9 mouse cellular contexts compared by ENCODE assay signal in genomic region chr2:132292083-132292482, GRCm38 (mm10). TPM values are rescaled to one million over a fixed set of nuclear protein-coding genes. Genes with fewer than 3 reads are reported as not detected.
A peak's percentile ranks its signal among the peaks of the same experiment; 100 is the strongest.
DNase-seq lines count a peak whose midpoint lies in the region; ATAC-seq lines count a peak whose summit lies in the region.
"Had no signal": no experiment of that assay in that cellular context is flagged by ENCODE, and none has a peak within 500 bp of the region (broad histone marks: within the 10 kb centered on the region; RNA-seq: fewer than 3 reads in every experiment).

No protein-coding gene starts in this region.

- 35% methylated on average over 4 of the region's 4 CpGs for WGBS in hindbrain, embryonic 10.5 days
- 34% methylated on average over 4 of the region's 4 CpGs for WGBS in hindbrain, embryonic 12.5 days
- 30% methylated on average over 4 of the region's 4 CpGs for WGBS in forebrain, embryonic 16.5 days

- H3K27ac ChIP-seq in hindbrain, embryonic 10.5 days: peak overlapping the region; percentile 41; the same call in 1 of the 2 replicates
- H3K27ac ChIP-seq in hindbrain, embryonic 12.5 days: no peak overlapping the region
- H3K27ac ChIP-seq in forebrain, embryonic 16.5 days (ENCODE audit: low read length): peak overlapping the region; percentile 57
- H3K27ac ChIP-seq: stomach, embryonic 15.5 days had no signal

- DNase-seq in hindbrain, embryonic 10.5 days (ENCODE audit: low spot score): no peak
- peak; percentile 34 for DNase-seq in T-cell, adult 2 months (ENCODE audit: low spot score)
- DNase-seq in layer of hippocampus, adult 9-10 months (ENCODE audit: low spot score): peak; percentile 32
- no peak for DNase-seq in kidney, adult 18-20 months
- no peak for DNase-seq in adipocyte (ENCODE audit: low spot score)
- no peak for DNase-seq in lung, postnatal 14 days

- H3K9ac ChIP-seq in hindbrain, embryonic 12.5 days: no peak overlapping the region
- no peak overlapping the region for H3K9ac ChIP-seq in forebrain, embryonic 16.5 days (replicated peaks; ENCODE audit: low read depth, low read length)
- H3K9ac ChIP-seq: stomach, embryonic 15.5 days had no signal

- ATAC-seq in hindbrain, embryonic 12.5 days (ENCODE audit: low FRiP score): no peak
- peak; percentile 79 for ATAC-seq in forebrain, embryonic 16.5 days

- no peak overlapping the region for H3K4me2 ChIP-seq in hindbrain, embryonic 12.5 days (replicated peaks)
- no peak overlapping the region for H3K4me2 ChIP-seq in forebrain, embryonic 16.5 days (ENCODE audit: low read length)
- H3K4me2 ChIP-seq: stomach, embryonic 15.5 days had no signal

- no peak overlapping the region for H3K4me3 ChIP-seq in hindbrain, embryonic 10.5 days
- H3K4me3 ChIP-seq in hindbrain, embryonic 12.5 days: no peak overlapping the region
- no peak overlapping the region for H3K4me3 ChIP-seq in forebrain, embryonic 16.5 days (replicated peaks; ENCODE audit: low read length)
- H3K4me3 ChIP-seq: stomach, embryonic 15.5 days had no signal

- peaks cover 21% of the 10 kb centered on the region for H3K4me1 ChIP-seq in hindbrain, embryonic 10.5 days (replicated peaks)
- H3K4me1 ChIP-seq in hindbrain, embryonic 12.5 days: peaks cover 16% of the 10 kb centered on the region
- peaks cover 14% of the 10 kb centered on the region for H3K4me1 ChIP-seq in forebrain, embryonic 16.5 days (replicated peaks; ENCODE audit: control insufficient read depth, insufficient read depth, low read length)
- H3K4me1 ChIP-seq: stomach, embryonic 15.5 days had no signal

- H3K9me3 ChIP-seq in hindbrain, embryonic 10.5 days: 0 out of 2 replicates have a peak, but pooled peaks cover 2% of the 10 kb centered on the region
- H3K9me3 ChIP-seq in hindbrain, embryonic 12.5 days (replicated peaks): no peaks in the 10 kb centered on the region
- no peaks in the 10 kb centered on the region for H3K9me3 ChIP-seq in forebrain, embryonic 16.5 days (ENCODE audit: control insufficient read depth, low read length)
- H3K9me3 ChIP-seq: stomach, embryonic 15.5 days had no signal

- peaks cover 38% of the 10 kb centered on the region for H3K36me3 ChIP-seq in hindbrain, embryonic 10.5 days
- peaks cover 29% of the 10 kb centered on the region for H3K36me3 ChIP-seq in hindbrain, embryonic 12.5 days
- H3K36me3 ChIP-seq in forebrain, embryonic 16.5 days (ENCODE audit: control insufficient read depth, insufficient read depth): peaks cover 6% of the 10 kb centered on the region; the same call in 1 of the 2 replicates

- H3K27me3 ChIP-seq in hindbrain, embryonic 10.5 days (ENCODE audit: insufficient read depth, poor library complexity, severe bottlenecking): no peaks in the 10 kb centered on the region
- no peaks in the 10 kb centered on the region for H3K27me3 ChIP-seq in hindbrain, embryonic 12.5 days
- H3K27me3 ChIP-seq in forebrain, embryonic 16.5 days (replicated peaks; ENCODE audit: control insufficient read depth, insufficient read depth, low read length): no peaks in the 10 kb centered on the region
- H3K27me3 ChIP-seq: stomach, embryonic 15.5 days had no signal

RNA-seq across cellular contexts. Expression of gene Cds2, which starts 29.1 kb away (rescaled TPM):
- polyA plus RNA-seq in hindbrain, embryonic 10.5 days (2016; fragmentation: Nextera tagmentation; extraction: Ambion mirVana): 27.9 and 31.3 TPM in 2 replicates
- 41.6 and 43.7 TPM in 2 replicates for polyA plus RNA-seq in hindbrain, embryonic 12.5 days (2016; fragmentation: Nextera tagmentation; extraction: Ambion mirVana)
- polyA plus RNA-seq in forebrain, embryonic 16.5 days (2015; fragmentation: Nextera tagmentation; extraction: Ambion mirVana): 23.0 and 27.9 TPM in 2 replicates

RNA-seq across cellular contexts. Expression of gene Pcna, which starts 39.0 kb away (rescaled TPM):
- polyA plus RNA-seq in hindbrain, embryonic 10.5 days (2016; fragmentation: Nextera tagmentation; extraction: Ambion mirVana): 311 and 400 TPM in 2 replicates
- 173 and 178 TPM in 2 replicates for polyA plus RNA-seq in hindbrain, embryonic 12.5 days (2016; fragmentation: Nextera tagmentation; extraction: Ambion mirVana)
- 164 and 192 TPM in 2 replicates for polyA plus RNA-seq in forebrain, embryonic 16.5 days (2015; fragmentation: Nextera tagmentation; extraction: Ambion mirVana)

RNA-seq across cellular contexts. Expression of gene Tmem230, which starts 44.5 kb away (rescaled TPM):
- polyA plus RNA-seq in hindbrain, embryonic 10.5 days (2016; fragmentation: Nextera tagmentation; extraction: Ambion mirVana): 43.7 and 52.6 TPM in 2 replicates
- polyA plus RNA-seq in hindbrain, embryonic 12.5 days (2016; fragmentation: Nextera tagmentation; extraction: Ambion mirVana): 56.5 and 60.9 TPM in 2 replicates
- 43.4 and 49.9 TPM in 2 replicates for polyA plus RNA-seq in forebrain, embryonic 16.5 days (2015; fragmentation: Nextera tagmentation; extraction: Ambion mirVana)

Comparison
In these comparisons a context has a peak if more than half of its experiments do, and no peak if none do; other contexts are left out.
1. DNase-seq: peak in T-cell, adult 2 months (single experiment) and layer of hippocampus, adult 9-10 months (single experiment); none in hindbrain, embryonic 10.5 days (single experiment), kidney, adult 18-20 months (single experiment), adipocyte (single experiment) and lung, postnatal 14 days (single experiment).